Mouse (Mus musculus): ENCODE data around the gene 9030612E09Rik. TPM values are rescaled to one million over a fixed set of nuclear protein-coding genes. Genes with fewer than 3 reads are reported as not detected.

The 9030612E09Rik gene
- total RNA-seq (2017), result not detected in 2 replicates

DNA sequence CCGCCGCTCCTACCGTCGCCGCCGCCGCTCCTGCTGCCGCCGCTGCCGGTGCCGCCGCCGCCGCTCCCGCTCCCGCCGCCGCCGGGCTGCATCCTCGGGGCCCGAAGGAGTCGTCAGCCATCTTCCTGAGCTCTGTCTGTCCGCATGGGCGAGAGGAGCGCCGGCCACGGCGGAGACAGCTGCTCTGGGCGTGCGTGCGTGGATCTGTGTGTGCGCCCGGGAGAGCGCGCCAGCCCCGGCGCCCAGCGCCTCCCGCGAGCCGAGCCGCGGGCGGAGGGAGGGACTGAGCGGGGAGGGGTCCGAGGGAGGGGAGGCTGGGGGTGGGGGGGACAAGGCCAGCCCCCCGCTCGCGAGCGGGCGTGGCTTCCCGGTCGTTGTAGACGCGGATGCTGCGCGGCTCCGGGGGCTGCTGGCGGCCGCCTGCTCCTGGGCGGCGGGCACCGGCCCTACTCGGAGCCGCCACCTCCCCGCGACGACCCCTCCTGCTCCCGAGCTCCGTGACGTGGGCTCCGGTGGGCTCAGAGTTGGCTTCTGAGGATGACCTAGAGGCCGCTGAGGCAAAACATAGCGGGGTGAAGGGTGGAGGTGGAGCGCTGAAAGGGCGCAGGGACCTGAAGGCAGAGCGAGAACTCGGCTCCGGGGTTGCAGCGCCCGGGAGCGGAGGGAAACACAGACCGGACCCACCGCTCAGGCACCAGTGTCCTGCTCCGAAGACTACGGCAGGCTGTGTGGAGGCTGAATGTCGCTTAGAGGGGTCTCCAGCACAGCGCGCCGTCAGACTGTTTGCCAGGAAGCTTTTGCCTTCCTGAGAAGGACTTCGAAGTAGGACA lies at the start of gene 9030612E09Rik, which contains the start of gene Sobp:
Gene 9030612E09Rik (plus strand): TSS at position 379 of the 830 bp plus-strand sequence.
Gene Sobp (minus strand): TSS at position 205 of the 830 bp plus-strand sequence.
- ATAC-seq (replicated peaks; ENCODE audit: low read depth, poor library complexity, severe bottlenecking), result peak; percentile 33; the same call in 1 of the 2 replicates

DNA sequence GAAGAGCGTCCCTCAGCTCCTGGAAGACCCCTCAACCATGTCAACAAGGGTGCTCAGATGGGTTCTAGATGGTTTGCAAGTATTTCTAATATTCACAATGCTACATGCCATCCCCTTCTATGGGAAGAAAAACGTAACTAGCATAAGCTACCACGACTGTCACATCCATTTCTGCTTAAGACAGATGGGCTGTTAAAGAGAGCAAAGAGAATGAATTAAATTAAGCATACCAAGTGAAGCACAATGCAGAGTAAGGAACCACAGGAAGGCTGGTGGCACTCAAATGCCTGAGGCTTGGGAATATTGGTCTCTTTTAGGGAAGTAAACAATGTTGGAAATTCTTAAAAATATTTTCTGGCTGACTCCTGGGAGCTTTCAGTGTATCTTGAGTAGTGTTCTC lies 45.8 kb upstream of the 9030612E09Rik start:
- ATAC-seq (replicated peaks; ENCODE audit: low read depth, poor library complexity, severe bottlenecking), result no peak

DNA sequence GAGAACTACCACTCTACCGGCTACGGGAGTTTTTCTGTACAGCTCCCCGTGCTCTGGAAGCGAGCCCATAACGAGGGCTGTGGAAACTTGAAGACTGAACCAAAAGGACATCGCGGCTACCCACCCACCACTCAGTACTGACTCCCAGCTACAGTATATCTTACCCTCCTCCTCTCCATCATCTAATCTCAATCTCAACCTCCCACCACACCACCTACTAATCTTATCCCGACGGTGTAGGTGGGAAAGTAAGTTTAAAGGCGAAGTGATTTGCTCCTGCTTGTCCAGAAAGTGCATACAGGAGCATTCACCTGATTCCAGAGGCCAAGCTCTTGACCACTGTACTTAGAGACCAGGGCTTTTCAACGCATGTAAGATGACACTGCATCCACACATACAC lies 40.5 kb upstream of the 9030612E09Rik start:
- no peak for ATAC-seq (replicated peaks; ENCODE audit: low read depth, poor library complexity, severe bottlenecking)

DNA sequence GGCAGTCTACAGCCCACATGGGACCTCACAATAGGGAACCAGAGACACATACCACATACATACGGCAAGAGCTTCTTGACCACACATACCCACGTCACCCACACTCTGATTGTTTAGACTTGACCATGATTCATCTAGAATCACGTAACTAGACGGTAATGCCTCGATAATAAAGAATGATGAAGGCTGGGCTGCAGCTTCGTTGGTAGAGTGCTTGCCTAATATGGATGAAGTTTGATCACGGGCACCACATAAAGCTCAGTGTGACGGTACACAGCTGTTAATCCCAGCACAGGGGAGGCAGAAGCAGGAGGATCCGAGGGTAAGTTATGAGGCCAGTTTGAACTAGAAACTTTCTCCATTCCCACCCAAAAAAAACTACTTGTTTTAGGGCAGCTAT lies 31.3 kb upstream of the 9030612E09Rik start:
- no peak for ATAC-seq (replicated peaks; ENCODE audit: low read depth, poor library complexity, severe bottlenecking)

DNA sequence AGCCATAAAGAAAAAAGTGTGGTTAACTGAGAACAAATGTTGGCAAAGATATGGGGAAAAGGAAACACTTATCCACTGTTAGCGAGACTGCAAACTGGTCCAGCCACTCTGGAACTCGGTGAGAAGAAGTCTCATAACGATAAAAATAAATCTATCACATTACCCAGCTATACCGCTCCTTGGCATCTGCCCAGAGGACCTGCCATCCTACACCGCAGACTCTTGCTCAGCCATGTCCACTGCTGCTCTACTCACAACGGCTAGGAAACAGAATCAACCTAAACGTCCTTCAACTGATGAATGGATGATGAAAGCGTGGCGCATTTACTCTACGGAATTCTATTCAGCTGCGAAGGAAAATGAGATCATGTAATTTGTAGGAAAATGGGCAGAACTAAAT lies 26.0 kb upstream of the 9030612E09Rik start:
- no peak for ATAC-seq (replicated peaks; ENCODE audit: low read depth, poor library complexity, severe bottlenecking)

DNA sequence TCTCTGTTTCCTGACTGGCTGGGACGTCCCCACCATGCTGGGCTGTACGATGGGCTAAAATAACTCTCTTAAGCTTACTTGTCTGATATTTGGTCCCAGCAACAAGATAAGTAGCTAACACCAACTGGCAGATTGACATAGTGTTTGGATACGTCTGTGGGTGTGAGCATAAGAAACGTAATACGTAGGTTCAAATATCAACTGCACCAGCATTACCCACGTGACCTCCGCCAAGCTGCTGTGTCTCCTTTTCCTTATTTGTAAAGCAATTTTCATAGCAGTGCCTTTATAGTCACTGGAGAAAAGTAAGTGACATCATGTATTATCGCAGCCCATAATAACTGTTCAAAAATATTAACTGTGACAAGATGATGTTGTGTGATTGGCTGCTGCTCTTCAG lies 21.9 kb upstream of the 9030612E09Rik start:
- no peak for ATAC-seq (replicated peaks; ENCODE audit: low read depth, poor library complexity, severe bottlenecking)

DNA sequence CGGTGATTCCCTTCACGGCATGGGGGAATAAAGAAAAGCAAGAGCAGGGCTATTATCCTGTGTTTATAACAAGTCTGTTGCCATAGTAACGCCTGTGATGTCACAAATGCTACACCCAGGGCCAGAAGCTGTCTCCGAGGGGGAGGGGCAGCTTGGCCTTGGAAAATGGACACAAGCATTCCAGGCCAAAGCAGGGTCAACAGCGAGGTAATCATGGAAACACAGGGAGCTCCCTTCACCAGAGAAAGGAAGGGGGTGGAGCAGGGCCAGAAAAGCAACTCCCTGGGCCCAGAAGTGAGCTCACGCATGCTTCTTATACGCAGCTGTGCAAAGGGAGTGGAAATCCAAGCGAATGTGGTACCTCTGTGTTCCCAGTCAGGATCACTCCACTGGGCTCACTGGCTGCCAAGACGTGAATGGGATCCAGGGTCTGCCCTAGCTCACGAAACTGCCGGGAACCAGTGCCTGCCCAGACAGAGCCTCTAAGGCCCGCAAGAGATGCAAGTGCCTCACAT lies 19.4 kb upstream of the 9030612E09Rik start:
- no peak for ATAC-seq (replicated peaks; ENCODE audit: low read depth, poor library complexity, severe bottlenecking)

DNA sequence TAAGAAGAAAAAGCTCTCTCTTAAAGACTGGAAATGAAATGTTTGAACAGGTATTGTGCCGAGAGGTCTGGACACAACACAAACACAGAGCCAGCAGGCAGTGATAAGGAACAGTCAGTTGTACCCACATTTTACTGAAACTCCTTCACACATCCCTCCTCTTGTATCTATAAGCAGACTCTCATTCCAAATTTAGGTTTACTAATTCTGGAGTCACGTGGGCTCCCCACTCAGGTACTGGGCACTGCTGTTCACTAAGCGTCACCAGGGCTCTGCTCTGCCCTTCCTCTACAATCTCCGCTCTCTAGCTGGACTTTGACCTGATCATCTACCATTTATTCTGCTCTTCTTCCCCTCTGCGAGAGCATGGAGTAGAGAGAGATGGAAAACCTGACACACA lies 15.6 kb upstream of the 9030612E09Rik start:
- no peak for ATAC-seq (replicated peaks; ENCODE audit: low read depth, poor library complexity, severe bottlenecking)

DNA sequence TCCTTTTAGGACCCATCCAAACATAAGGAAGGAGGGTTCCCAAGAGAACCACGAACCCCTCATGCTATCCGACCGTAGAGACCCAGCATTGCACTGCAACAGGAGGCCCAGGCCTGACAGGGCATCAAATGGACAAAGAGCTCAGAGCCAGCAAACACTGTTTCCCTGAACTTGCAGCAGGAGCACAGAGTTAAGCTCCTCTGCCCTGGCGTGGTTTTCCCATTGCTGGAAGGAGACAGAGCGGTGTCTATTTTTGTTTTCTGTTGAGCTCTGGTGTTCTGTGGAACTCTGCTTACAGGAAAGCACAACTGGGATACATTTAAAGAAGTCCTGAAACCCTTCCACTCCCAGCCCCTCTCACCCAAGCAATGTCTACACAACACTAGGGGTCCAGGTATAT lies 15.2 kb upstream of the 9030612E09Rik start:
- no peak for ATAC-seq (replicated peaks; ENCODE audit: low read depth, poor library complexity, severe bottlenecking)

DNA sequence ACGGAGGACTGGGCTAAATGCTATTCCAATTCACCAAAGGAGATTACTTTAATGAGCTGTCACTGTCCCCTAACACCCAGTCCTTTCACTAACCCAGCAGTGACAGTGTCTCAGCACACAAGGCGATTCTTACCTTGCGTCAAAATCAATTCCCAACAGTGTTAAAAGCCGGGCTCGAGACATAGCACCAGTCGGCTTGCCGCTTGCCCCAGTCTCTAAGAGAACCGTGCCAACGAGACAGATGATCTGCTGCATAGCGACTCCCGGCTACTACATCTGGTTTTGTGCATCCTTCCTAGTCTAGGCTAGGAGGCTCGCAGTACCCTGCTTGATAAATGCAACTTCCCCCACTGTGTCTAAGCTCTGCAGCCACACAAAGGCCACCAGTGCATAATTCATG lies 12.2 kb upstream of the 9030612E09Rik start:
- no peak for ATAC-seq (replicated peaks; ENCODE audit: low read depth, poor library complexity, severe bottlenecking)

DNA sequence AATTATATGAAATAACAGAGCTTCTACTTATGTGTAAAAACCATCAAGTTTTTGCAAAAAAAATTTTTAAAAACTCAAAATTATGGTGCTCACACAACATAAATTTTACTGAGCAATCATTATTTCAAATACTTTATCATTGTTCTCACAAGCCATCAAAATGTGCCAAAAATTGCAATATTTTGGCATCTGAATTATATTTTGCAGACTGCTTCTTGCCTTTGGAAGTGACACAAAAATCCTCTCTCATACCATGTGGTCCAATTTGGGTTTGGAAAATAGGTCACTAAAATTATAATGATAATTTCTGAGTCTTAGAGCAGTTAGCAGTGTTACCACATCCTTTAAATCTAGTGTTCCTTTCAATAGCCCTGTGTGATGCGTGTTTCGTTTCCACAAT lies 10.1 kb upstream of the 9030612E09Rik start:
- ATAC-seq (replicated peaks; ENCODE audit: low read depth, poor library complexity, severe bottlenecking), result no peak

DNA sequence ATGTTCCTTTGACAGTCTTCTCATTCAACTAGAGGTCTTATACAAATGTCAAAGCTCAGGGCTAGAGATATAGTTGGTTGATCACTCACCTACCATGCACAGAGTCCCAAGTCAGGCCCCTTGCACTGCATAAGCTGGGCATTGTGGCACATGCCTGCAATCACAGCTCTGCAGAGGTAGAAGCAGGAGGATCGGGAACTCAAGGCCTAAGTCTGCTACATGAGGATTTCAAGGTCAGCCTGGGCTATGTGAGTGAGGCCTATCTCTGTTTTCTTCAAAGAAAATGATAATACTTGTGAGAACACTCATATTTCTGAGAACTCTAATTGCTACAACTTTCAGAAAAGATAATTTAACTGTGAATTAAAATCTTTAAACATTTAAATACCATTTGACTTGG lies 8.4 kb upstream of the 9030612E09Rik start:
- no peak for ATAC-seq (replicated peaks; ENCODE audit: low read depth, poor library complexity, severe bottlenecking)

DNA sequence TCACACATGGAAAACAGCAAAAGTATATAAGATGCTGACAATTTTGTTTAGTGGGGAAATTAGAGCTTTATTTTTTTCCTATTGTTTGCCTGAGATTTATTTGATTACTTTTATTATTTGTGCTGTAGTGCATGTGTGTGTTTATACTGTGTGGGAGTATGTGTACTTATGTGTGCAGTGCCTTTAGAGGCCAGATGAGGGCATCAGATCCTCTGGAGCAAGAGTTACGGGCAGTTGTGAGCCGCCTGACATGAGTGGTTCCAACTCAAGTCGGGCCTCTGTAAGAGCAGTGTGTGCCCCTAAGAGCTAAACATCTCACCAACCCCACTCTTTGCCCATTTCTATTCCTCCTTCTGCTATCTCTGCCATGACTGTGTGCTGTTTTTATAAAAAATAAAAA lies 7.7 kb upstream of the 9030612E09Rik start:
- ATAC-seq (replicated peaks; ENCODE audit: low read depth, poor library complexity, severe bottlenecking), result no peak

DNA sequence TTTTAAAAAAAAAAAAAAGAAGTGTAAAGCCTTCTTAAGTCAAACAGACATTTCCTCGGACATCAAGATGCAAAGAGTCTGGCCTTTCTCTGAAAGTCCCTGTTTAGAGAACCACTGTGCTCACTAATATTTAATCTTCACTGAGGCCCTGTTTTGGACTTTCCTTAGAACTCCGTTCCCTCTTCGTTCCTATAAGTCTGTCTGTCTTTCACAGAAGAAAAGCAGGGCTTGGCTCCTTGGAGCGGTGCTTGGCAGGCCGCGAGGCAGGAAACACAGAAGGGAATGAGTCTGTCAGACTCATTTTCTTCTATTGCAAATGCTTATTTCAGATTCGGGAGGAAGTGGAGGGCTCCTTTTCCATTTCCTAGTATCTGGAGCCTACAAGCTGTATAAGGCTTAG lies 5.7 kb upstream of the 9030612E09Rik start:
- ATAC-seq (replicated peaks; ENCODE audit: low read depth, poor library complexity, severe bottlenecking), result no peak

DNA sequence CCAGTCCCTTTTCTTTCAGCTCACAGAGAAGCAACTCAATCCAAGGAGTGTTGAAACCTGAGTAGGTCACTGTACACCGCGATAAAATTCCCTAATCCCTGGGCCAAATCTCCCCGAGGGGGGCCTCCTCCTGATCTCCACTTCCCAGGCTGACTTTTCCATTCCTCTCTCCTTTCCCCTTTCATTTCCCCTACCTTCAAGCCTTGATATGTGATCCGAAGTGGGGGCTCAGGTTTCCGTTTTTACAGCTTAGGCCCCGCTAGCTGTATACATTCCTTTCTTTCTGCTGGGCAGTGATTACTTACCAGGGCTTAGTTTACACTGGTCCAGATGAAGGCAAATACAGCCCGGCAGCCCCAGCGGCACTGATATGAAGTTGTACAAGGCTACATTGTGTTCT lies 3.4 kb upstream of the 9030612E09Rik start:
- no peak for ATAC-seq (replicated peaks; ENCODE audit: low read depth, poor library complexity, severe bottlenecking)

DNA sequence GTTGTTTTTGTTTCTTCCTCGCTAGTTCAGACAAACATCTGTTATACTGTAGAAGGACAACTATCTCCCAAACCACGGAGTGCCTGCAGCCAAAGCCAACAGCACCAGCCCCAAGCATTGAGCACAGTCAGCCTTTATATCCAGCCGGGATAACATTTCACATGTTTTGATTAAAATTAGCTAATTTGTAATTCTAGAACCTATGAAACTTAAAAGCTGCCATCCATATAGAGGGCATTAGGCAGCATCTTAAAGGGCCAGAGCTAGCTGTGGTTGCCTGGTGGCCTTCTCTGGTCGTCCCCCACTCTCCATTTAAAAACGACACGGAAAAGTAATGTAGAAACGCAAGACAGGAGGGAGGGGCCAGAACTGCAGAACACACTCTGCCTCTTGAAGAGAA lies 2.4 kb upstream of the 9030612E09Rik start:
- ATAC-seq (replicated peaks; ENCODE audit: low read depth, poor library complexity, severe bottlenecking), result no peak

DNA sequence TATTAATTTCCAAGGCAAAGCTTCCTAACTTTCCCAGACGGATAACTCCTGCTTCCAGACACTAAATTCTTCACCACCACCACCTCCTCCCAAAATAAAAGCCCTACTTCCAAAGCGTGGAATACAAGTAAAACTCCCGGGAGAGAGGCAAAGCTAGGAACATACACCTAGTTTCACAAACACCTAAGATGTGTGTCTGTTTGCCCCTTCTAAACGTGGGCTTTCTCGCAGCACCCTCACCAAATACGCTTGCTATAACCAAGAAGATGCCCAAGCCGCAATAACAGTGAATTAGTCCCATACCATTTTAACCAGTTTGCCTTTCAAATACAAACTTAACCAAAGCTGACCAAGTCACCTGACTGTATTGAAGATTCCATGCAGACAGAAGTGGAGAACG lies 1.9 kb upstream of the 9030612E09Rik start:
- ATAC-seq (replicated peaks; ENCODE audit: low read depth, poor library complexity, severe bottlenecking), result no peak

DNA sequence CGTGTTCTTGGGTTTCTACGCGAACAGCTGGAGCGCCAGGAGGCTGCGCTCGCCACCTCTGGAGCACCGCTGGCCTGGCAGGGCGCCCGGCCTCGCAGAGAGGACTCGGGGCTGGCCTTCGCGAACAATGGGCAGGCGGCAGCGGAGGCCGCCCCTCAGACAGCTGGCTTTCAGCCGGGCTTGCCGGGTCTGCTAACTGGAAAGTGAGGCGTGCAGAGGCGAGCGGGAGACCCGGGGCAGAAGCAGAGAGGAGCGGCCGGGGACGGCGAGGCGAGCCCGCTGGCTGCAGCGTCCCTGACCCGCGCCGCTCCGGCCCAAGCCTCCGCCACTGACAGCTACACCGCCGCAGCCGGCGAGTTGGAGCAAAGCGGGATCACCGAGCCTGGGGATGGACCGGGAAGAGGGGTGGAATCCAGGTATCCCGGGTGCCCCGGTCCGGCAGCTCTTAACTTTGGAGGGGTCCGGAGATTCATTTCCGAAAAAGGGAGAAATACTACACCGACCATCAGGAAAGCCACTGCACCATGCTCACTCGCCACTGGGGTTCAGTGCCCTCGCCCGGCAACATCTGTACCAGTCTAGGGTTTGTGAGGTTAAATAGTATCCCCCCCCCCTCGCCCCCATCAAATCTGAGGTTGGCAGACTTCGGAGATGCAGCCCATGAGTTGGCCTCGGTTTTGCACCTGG lies 1.2 kb upstream of the 9030612E09Rik start:
- peak; percentile 24; the same call in 1 of the 2 replicates for ATAC-seq (replicated peaks; ENCODE audit: low read depth, poor library complexity, severe bottlenecking)

DNA sequence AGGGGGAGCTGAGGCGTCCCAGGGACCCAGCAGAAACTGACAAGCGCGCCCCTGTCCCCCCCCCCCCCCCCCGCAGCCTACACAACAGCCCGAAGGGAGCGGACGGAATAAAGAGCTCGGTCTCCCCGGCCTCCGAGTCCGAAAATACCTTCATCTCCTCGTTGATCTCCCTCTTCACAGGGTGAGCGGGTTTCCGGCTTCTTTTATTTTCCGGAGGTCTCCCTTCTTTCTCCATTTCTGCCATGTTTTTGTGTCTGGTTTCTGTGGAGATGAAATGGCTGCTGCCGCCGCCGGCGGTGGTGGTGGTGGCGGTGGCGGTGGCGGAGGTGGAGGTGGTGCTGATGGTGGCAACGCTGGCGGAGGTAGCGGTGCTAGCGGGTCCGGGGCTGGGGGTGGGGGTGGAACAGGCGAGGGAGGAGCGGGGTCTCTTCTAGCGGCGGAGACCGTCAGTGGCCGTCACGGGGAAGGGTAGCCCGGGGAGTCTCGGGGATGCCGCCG lies 627 bp upstream of the 9030612E09Rik start:
- ATAC-seq (replicated peaks; ENCODE audit: low read depth, poor library complexity, severe bottlenecking), result no peak

DNA sequence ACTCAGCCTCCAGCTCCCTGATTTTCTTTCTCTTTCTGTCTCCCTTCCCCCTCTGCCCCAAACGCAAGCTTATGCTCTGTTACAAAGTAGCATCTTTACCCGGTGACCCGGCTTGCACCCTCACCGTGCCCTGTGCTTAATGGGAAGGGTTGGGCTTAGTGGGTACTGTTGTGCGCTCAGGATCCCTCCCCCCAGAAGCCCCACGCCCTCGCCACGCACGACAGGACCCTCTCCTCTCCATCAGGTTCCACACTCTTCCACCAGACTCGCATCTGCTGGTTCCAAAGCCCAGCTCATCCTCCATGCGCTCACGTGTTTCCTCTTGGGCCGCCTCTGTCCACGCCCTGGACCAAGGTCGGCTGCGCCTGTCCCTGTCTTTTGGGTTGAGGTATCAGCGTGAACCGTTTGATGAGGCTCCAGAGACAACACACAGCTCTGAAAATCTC lies 675 bp downstream of the 9030612E09Rik start:
- no peak for ATAC-seq (replicated peaks; ENCODE audit: low read depth, poor library complexity, severe bottlenecking)

DNA sequence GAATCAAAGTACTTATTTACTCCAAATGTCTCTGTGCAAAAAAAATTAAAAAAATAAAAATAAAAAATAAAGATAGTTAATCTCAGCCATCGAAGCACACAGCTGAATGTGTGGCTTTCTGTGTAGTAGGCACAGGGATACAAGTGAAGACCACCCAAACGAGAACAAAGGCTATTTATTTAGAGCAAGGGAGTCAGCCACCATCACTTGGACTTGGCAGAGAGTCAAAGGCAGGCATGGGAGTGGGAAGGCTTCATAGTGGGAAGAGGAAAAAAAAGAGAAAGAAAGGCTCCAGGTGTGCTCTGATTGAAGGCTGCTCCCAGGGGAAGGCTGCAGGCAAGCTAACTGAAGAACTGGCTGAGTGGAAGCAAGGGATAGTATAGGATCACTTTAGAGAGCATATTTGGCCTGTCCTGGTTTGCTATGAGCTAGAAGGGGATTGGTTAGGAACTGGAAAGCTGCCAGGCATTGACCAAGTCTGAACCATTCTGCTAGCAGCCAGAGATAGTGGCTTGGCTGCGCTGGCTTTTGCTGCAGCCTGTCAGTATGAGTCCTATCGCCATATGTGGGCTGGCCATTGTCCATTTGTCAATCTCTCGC lies 5.9 kb downstream of the 9030612E09Rik start:
- no peak for ATAC-seq (replicated peaks; ENCODE audit: low read depth, poor library complexity, severe bottlenecking)

Data from common myeloid progenitor, adult 5-6 weeks (primary cell).